Mouse (Mus musculus) gastrocnemius, adult 8-10 months (tissue): ENCODE data around the gene Ppp1r27. TPM values are rescaled to one million over a fixed set of nuclear protein-coding genes. Genes with fewer than 3 reads are reported as not detected.
"Not testable (repeated sequence)": the region's sequence is repeated elsewhere in the genome, so short reads cannot be mapped to it uniquely, and the experiment has no call there.

Experiments used
- DNase-seq, 2 experiments: peaks; one replicate each; pipeline ENCODE4 v3.0.0; 2022; ENCODE audit warnings: low spot score in 2 of 2
- total RNA-seq, 4 experiments: library from RNA; stranded (reverse); gene quantifications; 2 replicates each; pipeline ENCODE4 v1.2.4; 2022

Gene Ppp1r27
- total RNA-seq, 4 experiments from 2014 or later = 157 to 382 (median 178) TPM

DNA sequence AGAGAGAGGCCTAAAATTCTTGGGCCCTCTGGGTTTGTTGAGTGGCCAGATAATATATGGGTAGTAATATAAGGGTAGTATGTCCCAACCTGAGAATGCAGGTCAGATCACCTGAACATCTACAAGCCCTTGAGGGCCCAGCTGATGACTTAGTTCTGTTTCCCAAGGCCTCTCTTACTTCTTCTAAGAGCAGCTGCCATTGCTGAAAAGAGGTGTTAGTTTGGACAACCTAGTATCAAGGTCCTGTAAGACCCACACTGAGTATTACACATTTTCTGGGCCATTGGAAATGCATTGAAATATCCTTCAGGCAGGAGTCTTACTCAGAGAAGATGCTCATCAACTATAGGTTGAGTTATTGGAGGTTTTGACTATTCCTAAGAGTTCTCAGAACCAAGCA lies 25.0 kb upstream of the Ppp1r27 start:
- no peak for DNase-seq

DNA sequence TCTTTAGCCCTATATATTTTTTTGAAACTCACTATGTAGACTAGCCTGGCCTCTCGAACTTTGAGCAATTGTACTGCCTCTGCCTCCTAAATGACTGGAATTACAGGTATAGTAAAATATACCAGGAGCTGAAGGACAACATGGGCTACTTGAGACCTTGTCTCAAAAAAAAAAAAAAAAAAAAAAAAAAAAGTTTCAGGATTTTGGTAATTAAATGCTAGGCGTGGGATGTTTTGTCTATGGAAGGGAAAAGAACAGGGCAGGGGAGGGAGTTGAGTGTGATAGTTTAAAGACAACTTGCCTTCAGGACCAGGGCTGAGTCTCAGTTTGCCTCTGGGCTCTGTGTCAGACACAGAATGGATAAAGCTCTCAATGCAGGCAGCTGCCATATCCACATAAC lies 24.1 kb upstream of the Ppp1r27 start:
- no peak for DNase-seq

DNA sequence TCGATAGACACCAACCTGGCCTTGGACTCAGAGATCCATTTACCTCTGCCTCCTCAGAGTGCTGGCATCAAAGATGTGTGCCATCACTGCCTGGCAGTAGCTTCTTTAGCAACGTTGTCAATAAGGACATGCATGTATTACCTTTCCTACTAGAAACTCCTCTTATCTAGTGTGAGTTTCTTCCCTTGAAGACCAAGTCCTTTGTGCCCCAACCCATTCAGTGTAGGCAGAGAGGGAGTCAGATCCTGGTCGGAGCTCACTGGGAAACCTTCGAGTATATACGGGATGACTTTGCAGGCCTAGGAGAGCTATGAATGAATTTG lies 23.3 kb upstream of the Ppp1r27 start:
- DNase-seq = no peak

DNA sequence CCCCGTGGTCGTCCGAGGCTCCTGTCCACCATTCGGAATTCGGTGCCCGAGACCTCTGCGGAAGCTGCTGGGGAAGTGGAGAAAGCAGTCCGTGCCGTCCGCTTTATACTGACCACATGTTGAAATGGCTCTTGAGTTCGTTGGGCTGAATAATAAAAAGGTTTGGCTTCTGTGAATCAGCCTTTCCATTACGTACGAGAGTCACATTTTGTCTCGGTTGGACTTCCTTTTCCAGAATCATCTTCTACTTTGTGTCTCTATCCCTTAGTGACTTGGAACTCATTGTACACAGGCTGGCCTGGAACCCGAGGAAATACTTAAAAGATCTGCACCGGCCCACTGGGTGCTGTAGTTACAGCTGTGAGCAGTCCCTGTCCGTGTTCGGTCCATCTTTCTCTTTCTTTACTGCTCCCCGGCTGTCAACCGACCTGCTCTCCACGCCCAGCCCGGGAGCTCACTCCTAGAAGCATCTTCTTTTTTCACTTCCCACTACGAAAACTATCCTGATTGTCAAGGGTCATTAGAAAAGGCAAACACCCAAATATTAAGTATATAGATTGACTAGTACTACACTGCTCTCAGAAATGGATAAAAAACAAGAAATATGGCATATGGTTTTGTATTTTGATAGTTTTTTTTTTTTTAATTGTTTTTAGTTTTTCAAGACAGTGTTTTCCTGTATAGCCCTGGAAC lies 22.8 kb upstream of the Ppp1r27 start:
- DNase-seq = no peak

DNA sequence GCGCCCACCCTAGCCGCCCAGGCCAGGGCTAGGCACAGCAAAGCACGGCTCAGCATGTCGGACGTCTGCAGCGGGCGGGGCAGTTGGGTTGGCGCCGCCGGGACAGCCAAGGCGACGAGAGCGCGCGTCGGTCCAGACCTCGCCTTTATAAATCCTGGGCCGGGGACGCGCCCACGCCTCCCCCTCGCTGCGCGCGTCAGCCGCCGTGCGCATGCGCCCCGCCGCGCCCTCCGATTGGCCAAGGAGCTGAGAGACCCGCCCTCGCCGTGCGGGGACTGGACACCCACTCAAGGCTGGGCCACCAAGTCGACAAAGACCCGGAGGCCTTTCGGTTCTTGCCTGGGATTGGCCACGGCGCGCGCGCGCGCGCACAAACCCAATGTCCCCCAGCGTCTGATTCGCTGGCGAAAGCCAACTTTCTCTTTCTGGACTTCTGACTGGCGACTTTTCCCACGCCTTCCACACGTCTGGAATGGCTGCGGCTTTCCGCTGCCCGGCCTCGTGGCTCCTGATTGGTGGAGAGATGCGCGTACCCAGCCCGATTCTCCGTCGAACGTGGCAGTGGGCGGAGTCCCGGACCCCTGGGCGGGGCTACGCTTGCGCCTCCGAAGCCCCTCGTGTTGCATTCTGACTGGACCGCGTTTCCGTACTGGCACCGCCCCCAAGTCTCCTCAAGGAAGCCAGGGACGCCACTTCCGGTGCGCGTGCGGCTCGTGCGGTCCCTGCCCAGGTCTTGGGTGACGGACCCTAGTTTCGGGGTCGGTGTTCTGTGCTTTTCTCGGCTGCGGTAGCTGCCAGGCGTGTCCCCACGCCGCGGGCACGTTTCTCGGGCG lies 22.0 kb upstream of the Ppp1r27 start, which contains the start of gene P4hb:
Gene P4hb, minus strand, starts transcription at position 502 of the 833 bp plus-strand sequence.
- peak; percentile 100 for DNase-seq

DNA sequence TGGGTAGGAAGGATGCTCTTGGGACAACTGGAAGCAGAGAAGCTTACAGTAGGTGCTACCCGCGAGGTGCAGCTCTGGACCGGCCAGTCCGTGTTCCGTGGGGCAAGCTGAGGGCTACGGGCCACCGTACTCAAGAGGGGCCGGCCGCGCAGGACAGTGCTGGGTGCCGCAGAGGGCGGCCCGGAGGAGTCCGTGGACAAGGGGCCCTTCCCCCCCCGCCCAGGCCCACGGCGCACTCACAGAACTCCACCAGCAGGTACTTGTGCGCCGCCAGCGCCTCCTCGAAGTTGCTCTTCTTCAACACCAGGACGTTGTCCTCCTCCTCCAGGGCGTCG lies 21.5 kb upstream of the Ppp1r27 start:
- no peak for DNase-seq

DNA sequence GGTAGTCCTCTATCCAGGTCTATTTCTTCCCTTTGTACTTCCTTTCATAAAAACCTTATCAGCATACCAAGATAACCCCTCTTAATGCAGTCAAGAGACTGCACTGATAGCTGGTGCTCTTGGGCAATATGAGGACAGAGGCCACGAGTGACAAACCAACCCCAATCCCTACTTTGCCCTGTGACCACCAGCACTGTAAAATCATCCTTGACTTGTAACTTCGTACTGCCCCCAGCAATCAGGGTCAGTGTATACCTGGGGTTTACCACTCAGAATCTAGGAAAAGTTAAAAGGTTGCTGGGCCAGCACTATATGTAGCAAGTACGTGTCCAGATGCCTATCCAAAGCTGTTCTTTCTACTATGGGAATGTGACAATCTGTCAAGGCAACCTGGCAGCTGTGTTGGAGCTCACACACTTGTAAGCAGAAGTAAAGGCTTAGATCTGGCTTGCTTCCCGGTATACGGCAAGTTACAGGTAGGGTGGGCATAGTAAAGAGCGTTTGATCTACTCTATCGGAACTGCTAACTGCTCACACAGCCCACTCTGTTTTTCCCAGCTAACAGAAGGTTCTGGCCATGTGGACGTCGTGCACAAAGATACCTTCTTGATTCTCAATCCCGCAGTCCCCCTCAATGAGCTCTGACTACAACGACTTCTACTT lies 21.0 kb upstream of the Ppp1r27 start:
- no peak for DNase-seq

DNA sequence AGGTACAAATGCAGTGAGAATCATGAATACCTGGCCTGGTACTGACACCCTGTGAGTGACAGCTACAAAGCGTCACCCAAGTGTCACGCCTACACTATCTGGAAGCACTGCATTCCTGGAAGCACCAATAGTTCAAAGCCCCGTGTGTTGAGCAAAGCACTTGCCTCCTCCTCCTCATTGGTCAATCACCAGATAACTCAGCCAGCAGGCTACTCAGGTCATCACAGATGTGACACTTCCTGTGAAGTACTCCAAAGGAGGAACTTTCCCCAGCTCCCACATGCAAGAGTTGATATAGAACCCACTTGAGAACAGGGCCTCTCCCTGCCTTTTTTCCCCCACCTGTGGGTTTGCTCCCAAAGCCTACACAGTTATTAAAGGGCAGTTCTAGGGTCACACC lies 20.2 kb upstream of the Ppp1r27 start:
- no peak for DNase-seq

DNA sequence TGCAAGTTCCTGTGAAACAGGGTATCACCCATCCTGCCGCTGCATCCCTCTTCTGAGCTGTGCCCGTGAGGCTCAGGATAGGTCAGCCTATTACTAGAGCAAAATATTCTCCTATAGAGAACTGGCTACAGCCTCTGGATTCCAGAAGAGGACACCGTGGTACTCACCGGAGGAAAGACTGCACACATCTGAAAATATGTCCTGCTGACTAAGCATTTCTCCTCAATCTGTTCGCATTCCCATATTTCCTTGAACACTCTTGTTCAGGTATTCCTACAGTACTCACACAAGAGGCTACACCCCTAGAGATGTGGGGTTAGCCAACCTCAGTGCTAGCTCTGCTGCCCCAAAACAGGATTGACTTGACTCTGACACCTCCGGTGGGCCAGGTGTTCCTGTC lies 17.4 kb upstream of the Ppp1r27 start:
- no peak for DNase-seq

DNA sequence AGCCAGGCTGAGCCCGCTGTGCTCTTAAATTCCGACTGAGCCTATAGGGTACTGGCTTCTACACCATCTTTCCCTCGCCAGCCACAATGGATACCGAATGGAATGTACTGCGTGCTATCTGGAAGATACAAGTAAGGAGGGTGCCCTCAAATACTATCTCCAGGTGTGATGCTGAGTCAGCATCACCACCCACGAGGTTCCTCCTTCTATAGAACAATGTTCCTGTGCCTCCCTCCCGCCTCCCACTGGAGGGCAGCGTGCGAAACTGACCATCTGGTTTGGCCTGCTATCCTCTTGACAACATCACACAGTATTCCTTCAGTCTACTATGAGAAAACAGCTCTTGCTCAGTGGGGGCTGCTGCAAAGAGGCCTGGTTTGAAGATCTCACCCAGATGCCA lies 14.2 kb upstream of the Ppp1r27 start:
- DNase-seq = no peak

DNA sequence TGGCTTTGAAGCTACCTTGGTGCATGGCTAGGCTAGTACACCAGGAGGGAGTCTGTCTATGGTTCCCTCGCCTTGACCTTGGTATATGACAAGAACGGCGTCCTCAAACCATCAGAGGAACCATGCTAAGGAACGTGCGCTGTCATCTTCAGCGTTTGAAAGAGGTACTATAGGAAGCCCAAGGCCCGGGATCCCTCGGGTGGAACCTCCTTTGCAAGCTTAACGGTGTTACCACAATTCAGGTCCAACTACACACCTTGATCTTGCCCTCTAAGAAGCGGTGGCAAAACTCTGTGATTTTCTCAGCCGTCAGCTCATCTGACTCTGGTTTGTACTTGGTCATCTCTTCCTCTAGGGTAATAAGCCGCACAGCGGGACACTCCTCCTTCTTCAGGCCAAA lies 12.0 kb upstream of the Ppp1r27 start:
- no peak for DNase-seq

DNA sequence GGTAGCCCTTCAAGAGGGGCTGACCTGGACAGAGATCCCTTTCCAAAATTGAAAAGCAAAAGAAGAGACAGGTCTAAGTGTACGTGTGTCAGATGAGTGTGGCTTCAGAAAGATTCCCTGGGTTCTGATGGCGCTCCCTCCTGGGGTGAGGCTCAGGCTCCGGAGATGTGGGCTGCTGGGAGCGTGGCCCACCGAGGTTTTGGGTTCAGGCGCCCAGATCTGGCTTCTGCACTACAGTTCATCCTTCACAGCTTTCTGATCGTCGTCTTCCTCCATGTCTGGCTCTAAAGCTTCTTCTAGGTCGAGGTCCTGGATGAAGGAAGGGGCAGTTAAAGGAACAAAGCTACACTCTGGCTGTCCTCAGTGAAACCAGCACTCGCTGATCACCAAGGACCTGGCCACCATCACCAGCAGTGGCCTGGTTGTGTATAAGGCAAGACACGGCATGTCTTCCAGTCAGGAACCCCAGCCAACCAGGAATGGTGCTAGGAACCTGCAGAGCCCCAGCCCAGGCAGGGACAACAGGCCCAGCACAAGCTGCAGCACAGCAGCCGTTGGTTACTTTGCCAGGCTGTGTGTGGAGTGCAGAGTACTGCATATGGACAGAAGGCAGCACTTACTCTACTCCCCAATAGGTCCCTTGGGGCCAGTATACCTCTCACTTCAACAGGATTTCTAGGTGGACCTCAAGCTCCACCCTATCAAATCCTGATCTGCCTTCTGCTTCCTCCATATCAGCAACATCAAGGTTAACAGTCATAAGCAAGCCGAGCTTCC lies 10.2 kb upstream of the Ppp1r27 start:
- DNase-seq = no peak

DNA sequence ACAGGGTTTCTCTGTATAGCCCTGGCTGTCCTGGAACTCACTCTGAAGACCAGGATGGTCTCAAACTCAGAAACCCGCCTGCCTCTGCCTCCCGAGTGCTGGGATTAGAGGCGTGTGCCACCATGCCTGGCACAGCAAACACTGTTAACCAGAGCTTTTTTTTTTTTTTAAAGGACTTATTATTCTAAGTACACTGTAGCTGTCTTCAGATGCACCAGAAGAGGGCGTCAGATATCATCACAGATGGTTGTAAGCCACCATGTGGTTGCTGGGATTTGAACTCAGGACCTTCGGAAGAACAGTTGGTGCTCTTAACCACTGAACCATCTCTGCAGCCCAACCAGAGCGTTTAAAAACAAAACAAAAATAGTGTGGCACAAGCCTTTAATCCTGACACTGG lies 7.9 kb upstream of the Ppp1r27 start:
- DNase-seq = not testable (repeated sequence)

DNA sequence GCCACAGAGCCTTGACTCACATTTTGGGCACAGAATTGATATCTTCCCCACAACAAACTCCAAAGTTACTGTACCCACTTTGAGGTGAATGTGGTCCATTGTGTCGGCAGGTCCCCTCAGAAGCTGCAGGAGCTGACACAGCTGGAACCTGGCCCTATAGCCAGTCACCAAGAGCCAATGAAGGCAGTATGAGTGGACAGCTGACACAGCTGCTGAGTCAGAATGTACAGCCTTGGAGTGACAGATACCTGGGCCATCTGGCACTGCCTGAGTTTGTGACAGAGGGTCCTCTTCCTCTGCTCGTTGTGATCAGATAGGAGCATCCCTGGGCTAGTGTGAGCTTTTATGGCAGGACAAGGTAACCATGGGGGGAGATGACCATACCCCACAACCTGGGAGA lies 4.3 kb upstream of the Ppp1r27 start:
- no peak for DNase-seq

DNA sequence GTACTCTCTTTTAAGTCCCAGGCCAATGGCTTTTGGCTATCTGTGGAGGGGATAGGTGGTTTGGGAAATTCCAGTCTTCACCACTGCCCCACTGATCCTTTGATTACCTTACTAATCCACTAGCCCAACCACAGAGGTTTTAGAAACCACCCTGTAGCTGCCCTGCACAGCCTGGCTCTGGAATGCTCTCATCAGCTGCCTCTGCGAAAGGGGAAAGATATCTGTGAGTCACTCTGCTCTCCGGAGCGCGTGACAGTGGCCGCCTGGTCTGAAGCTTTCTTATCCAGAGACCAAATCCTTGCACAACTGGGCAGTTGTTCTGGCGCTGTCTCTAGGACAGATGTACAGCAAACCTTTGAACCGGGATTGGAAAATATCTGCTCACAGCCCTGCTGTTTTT lies 3.9 kb upstream of the Ppp1r27 start:
- no peak for DNase-seq

DNA sequence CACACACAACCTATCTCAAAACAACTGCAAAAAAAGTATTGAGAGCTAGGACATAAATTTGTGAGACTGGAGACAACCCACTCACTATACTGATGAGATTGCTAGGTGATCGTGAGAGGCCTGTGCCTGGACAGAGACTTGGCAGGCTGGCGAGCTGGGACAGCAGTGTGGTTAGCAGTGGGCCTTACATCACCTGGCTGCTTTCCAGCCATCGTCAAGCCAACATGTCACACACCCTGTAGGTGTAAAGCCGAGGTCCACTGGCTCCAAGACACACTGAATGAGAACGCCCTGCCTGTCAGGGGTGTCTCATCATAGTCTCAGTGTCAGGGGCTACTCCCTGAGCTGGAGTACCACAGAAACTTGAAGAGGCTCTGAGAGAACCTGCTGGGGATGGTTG lies 1.8 kb upstream of the Ppp1r27 start:
- DNase-seq = no peak

DNA sequence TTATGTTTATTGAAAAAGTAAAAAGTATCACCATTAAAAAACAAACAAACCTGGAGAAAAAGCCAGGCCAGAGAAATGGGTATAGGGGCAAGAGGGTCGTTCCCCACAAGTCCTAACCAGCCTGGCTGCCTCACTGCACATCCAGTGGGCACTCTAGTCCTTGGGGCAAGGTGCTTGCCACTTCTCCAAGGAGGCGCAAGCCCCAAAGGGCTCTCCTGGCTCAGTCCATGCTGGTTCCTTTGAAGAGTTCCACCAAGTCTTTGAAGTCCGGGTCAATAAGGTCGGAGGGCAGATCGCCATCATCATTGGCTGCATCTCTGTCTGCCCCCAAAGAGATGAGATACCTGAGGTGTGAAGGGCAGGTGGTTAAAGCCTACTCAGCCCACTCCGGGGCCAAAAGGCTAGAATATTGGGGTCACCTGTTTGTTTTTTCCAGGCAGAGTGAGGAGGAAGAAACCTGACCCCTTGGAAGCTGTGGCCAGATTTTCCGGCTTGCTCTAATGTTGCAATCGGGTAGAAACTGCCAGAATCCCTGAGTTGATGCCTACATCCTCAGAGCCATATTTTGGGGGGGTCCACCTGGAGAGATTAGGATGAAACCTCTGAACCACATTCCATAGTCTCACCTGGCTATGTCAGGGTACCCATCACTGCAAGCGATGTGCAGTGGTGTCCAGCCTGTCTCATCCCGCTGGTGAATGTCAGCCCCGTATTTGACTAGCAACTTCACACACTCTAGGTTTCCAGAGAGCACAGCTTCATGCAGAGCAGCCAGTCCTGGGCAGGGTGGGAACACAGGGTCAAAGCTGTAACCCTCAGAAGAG lies 734 bp downstream of the Ppp1r27 start:
- peak; percentile 35 to 54 for DNase-seq

DNA sequence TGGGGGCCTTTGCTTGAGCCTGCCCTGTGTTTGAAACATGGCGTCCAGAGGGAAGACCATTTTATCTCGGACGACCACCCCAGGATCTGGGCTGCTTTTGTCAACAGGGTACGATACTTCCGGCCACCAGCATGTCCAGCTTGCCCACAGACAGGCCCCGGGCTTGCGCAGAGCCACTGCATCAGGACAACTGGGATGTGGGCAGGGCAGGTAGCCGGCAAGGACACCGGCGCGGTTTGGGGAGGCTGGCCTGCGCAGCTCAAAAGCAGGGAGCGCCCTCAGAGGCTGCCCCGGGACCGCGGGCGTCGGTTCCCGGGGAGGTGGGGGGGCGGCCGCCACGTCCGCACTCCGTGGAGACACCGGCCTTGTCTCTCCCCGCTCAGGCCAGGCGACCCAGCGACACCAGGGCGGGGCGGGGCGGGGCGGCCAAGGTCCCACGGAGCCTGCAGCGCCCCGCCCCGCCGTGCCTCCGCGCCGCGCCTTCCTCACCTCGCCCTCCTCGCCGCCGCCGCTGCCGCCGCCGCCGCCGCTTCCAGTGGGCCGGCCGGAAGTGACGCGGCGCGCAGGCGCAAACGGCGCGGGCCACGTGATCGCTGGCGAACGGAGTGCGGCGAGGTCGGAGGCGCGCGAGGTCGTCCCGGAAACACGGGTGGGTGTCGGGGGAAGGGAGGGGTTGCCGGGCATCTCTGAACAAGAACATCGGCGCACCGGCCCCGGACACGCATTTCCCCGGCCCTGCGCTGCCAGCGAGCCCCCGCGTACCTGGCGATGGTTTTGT lies 1.6 kb downstream of the Ppp1r27 start, which contains the start of gene Mcrip1:
Gene Mcrip1, minus strand, starts transcription at position 560 of the 778 bp plus-strand sequence.
- DNase-seq = peak; percentile 84 to 92

DNA sequence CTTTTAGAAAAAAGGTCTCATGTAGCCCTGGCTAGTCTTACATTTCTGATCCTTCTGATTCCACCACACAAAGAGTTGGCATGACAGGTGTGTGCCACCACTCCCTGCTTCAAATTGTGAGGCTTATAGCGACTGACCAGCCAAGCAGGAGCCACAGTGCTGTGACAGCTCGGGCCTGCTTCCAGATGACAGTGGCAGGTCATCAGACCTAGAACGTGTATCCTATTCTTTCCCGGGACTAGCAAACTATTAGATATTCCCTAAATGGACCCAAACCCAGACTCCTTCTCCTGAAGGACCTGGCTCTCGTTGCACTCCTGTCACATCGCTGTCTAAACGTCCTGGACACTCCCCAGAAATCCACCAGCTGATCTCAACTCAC lies 2.2 kb downstream of the Ppp1r27 start:
- no peak for DNase-seq

DNA sequence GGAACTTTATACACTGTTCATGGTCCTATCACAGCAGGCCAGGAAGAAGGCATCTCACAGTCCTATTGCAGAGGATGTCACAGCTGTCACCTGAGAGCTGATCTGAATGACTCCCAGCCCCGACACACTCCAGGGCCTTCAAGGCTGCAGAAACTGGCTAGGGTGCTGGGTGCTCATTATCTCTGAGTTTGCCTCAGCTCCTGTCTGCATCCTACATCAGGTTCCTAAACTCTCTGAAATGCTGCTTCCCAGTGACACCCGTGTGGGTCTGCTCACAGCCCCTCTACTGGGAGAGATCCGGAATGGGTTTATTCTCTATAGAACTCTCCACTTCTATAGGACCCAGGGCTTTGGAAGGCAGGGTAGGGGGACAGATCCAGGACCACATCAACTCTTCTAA lies 2.7 kb downstream of the Ppp1r27 start:
- no peak for DNase-seq
